Mouse (Mus musculus) MN1 (cell line): ENCODE data around the gene Tesc.

Source experiments
- DNase-seq: peaks from one replicate; pipeline ENCODE4 v3.0.0-alpha.2; 2016; ENCODE audit warnings: low spot score

The Tesc gene

GRCm38 (mm10) chr5:118108124-118108793, 80.7 kb downstream of the Tesc start:
- peak; percentile 69 for DNase-seq

DNA sequence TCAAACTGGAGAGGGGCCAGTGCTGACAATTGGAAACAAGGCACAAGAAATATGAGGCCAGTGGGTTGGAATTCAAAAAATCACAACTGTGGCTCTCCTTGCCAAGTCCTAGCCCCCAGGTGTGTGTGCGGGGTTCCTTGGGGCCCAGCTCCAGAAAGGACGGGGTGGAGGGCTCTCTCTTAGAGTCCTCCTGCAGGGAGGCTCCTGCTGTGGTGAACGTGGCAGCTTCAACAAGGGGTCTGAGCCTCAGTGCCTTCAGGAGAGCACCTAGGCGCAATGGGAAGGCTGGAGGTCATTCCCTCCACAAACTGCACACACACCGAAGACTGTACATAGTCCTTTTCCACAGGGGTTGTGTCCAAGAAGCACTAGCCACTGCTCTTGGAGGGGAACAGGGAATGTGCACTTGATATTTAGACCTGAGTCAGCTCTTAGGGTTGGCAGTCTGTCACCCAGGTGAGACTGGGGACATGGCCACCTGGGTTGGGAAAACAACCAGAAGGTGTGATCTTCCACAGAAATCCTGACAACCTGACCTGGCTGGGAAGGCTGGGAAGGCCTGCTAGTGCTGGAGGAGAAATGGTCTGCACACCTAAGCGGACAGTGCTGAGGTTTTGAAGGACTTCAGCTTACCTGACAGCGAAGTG, 81.4 kb downstream of the Tesc start:
- DNase-seq = no peak
